Mouse (Mus musculus) liver, adult 2 months (tissue): ENCODE data around the gene Cdh13.

Experiments
- CTCF ChIP-seq: fragments of 200-500 bp; IDR thresholded peaks from 2 replicates; pipeline ENCODE4 v1.5.1; 2011; ENCODE audit warnings: low read depth, low read length, control low read depth
- POLR2A ChIP-seq: fragments of 200-500 bp; IDR thresholded peaks from 2 replicates; pipeline ENCODE4 v1.6.1; 2011; ENCODE audit warnings: low read length, control low read depth; ENCODE audit not compliant: insufficient read depth; ENCODE audit errors: extremely low read depth

DNA sequence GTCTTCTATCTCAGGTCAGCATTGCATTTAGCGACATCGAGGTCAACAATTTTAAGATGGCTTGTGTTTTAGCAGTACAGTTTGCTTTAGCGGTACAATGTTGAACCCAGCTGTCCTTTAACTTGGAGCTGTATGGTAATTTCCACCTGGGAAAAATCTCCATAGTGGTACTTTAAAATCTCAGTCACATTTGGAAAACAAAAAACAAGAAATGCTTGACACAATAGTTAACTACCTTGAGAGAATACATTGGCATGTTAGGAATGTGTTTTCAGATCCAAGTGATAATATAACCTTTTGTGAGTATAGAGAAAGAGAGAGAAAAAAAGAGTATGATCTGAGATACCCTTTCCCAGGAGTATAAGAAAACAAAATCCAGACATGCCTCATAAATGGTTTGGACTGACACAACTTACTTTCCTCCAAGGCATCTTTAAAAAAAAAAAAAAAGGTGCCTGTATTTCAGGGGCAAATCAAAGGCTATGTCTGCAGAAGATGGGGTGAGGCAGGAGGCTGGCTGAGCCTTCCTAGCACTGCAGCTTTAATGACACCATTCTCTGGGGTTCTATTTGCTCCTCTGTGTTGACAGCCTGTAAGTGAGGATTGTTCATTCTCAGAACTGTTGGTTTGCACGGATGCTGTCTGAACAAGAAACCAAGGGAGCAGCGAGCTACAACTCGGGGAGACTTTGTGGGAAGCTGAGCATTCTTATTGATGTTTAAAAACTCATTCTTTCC is 365.4 kb downstream of the Cdh13 start:
- TF ChIP-seq POLR2A (no peak), CTCF (no peak)
